ENCODE assay signal across 24 mouse cellular contexts in genomic region chr7:99049897-99050296, GRCm38 (mm10).
DNase-seq lines count a peak whose midpoint lies in the region; ATAC-seq and TF ChIP-seq lines count a peak whose summit lies in the region.
"Had no signal": no experiment of that assay in that cellular context is flagged by ENCODE, and none has a peak within 500 bp of the region (broad histone marks: within the 10 kb centered on the region; RNA-seq: fewer than 3 reads in every experiment).

No protein-coding gene starts in this region.

- no peaks in the 10 kb centered on the region for H3K27me3 ChIP-seq in kidney, adult 2 months (replicated peaks; ENCODE audit: control insufficient read depth, insufficient read depth, low read length)
- H3K27me3 ChIP-seq: forebrain, embryonic 13.5 days; neural tube, embryonic 12.5 days; Patski had no signal

- TF ChIP-seq POLR2A in bone marrow macrophage, adult 2 months (IDR thresholded peaks at IDR 0.05; ENCODE audit: borderline replicate concordance, low read depth, low read length), result no peak
- TF ChIP-seq POLR2A in kidney, adult 2 months (IDR thresholded peaks at IDR 0.05; ENCODE audit: low read depth, low read length), result no peak

- TF ChIP-seq CTCF in bone marrow macrophage, adult 2 months (IDR thresholded peaks at IDR 0.05; ENCODE audit: low read depth, low read length), result no peak
- TF ChIP-seq CTCF in gastrocnemius, adult 2 months (IDR thresholded peaks at IDR 0.05), result no peak
- TF ChIP-seq CTCF in kidney, adult 2 months (conservative IDR thresholded peaks at IDR 0.05; ENCODE audit: insufficient read depth, insufficient read length, low read depth, low read length), result no peak

- no peak overlapping the region for H3K4me3 ChIP-seq in bone marrow macrophage, adult 2 months (ENCODE audit: insufficient read depth, low read length)
- H3K4me3 ChIP-seq in gastrocnemius, adult 2 months, result no peak overlapping the region
- no peak overlapping the region for H3K4me3 ChIP-seq in kidney, adult 2 months (ENCODE audit: insufficient read depth, low read depth, low read length)
- H3K4me3 ChIP-seq: forebrain, embryonic 13.5 days; heart, adult 2 months; left cerebral cortex, adult 2 months; limb, embryonic 10.5 days; neural tube, embryonic 12.5 days had no signal

- DNase-seq in lung, postnatal 25 days (ENCODE audit: low spot score), result peak; percentile 42
- no peak for DNase-seq in lung, postnatal 14 days
- no peak for DNase-seq in urinary bladder, adult 2 months (ENCODE audit: low spot score)
- DNase-seq in gastrocnemius, adult 2 months, result no peak
- no peak for DNase-seq in kidney, adult 2 months
- DNase-seq: adrenal gland, postnatal 14 days; cerebellum, adult 2 months; gastrocnemius, postnatal 10 days; heart, adult 2 months; heart, postnatal 36 days; kidney, adult 8-10 months; kidney, postnatal 25 days; lung, embryonic 14.5 days; right cerebral cortex, adult 18-20 months; thymus, postnatal 36 days had no signal

- peak; percentile 89 for ATAC-seq in megakaryocyte, adult 5-6 weeks (ENCODE audit: poor library complexity, severe bottlenecking)
- ATAC-seq in cerebellum, adult (ENCODE audit: insufficient number of reproducible peaks, low FRiP score, low TSS enrichment), result no peak
- ATAC-seq: forebrain, embryonic 13.5 days; hindbrain, embryonic 16.5 days; Patski had no signal

- peak overlapping the region; percentile 34; the same call in 1 of the 2 replicates for H3K27ac ChIP-seq in bone marrow macrophage, adult 2 months (ENCODE audit: insufficient read depth, low read depth, low read length)
- no peak overlapping the region for H3K27ac ChIP-seq in gastrocnemius, adult 2 months
- H3K27ac ChIP-seq in kidney, adult 2 months (ENCODE audit: insufficient read depth, low read depth, low read length), result no peak overlapping the region
- H3K27ac ChIP-seq: forebrain, embryonic 13.5 days; heart, adult 2 months; left cerebral cortex, adult 2 months; limb, embryonic 10.5 days; neural tube, embryonic 12.5 days had no signal

- WGBS in kidney, adult 2 months, result 83% methylated on average over 3 of the region's 3 CpGs

- no peaks in the 10 kb centered on the region for H3K36me3 ChIP-seq in kidney, adult 2 months (ENCODE audit: control insufficient read depth, insufficient read depth, low read length)
- H3K36me3 ChIP-seq: neural tube, embryonic 12.5 days had no signal

- intact Hi-C loops in gastrocnemius, adult 2 months (cut with DNase I), result no loop called here

- peaks cover 48% of the 10 kb centered on the region for H3K4me1 ChIP-seq in bone marrow macrophage, adult 2 months (ENCODE audit: control insufficient read depth, insufficient read depth, low read length)
- H3K4me1 ChIP-seq in kidney, adult 2 months (ENCODE audit: control insufficient read depth, insufficient read depth, low read length), result no peaks in the 10 kb centered on the region
